Mouse (Mus musculus) testis, adult 2 months (tissue): ENCODE data around the gene Gpr132. TPM values are rescaled to one million over a fixed set of nuclear protein-coding genes. Genes with fewer than 3 reads are reported as not detected.

ENCODE experiments used
- H3K27ac ChIP-seq: fragments of 200-500 bp; 2 replicates; pipeline ENCODE4 v1.5.1; 2012; ENCODE audit warnings: low read depth, low read length; ENCODE audit not compliant: control insufficient read depth, insufficient read depth
- H3K27me3 ChIP-seq: fragments of 200-500 bp; 2 replicates; pipeline ENCODE4 v1.6.1; 2012; ENCODE audit warnings: mild to moderate bottlenecking, low read length, moderate library complexity; ENCODE audit not compliant: control insufficient read depth, insufficient read depth
- H3K36me3 ChIP-seq: fragments of 200-500 bp; 2 replicates; pipeline ENCODE4 v1.6.1; 2012; ENCODE audit warnings: mild to moderate bottlenecking, low read length; ENCODE audit not compliant: control insufficient read depth, insufficient read depth
- H3K4me1 ChIP-seq: fragments of 200-500 bp; 2 replicates; pipeline ENCODE4 v1.6.1; 2012; ENCODE audit warnings: low read length; ENCODE audit not compliant: control insufficient read depth, insufficient read depth
- H3K4me3 ChIP-seq: fragments of 200-500 bp; 2 replicates; pipeline ENCODE4 v1.5.1; 2012; ENCODE audit warnings: low read depth, mild to moderate bottlenecking, low read length, moderate library complexity, mixed read lengths; ENCODE audit not compliant: control insufficient read depth
- CTCF ChIP-seq: fragments of 200-500 bp; IDR thresholded peaks from 2 replicates; pipeline ENCODE4 v1.5.1; 2012; ENCODE audit warnings: low read depth, mild to moderate bottlenecking, inconsistent platforms, low read length, moderate library complexity; ENCODE audit not compliant: control insufficient read depth, insufficient read depth, insufficient replicate concordance
- POLR2A ChIP-seq: fragments of 200-500 bp; IDR thresholded peaks from 2 replicates; pipeline ENCODE4 v1.6.1; 2012; ENCODE audit warnings: low read depth, mild to moderate bottlenecking, inconsistent platforms, low read length, moderate library complexity; ENCODE audit not compliant: control insufficient read depth
- polyA plus RNA-seq: library from polyadenylated mRNA; depleted of rRNA; stranded (reverse); fragments of >200 nt; gene quantifications from 2 replicates; pipeline ENCODE4 v1.2.3, GENCODE M21; 2012

The Gpr132 gene
- polyA plus RNA-seq, 1 experiment: 1.7 TPM

- Histone ChIP-seq H3K36me3 (no peaks in the 10 kb centered on the region), H3K4me1 (peaks cover 3% of the 10 kb centered on the region), H3K27me3 (no peaks in the 10 kb centered on the region), H3K27ac (no peak overlapping the region), H3K4me3 (no peak overlapping the region)
- no peak for TF ChIP-seq POLR2A
- TF ChIP-seq CTCF: no peak
Measured at GRCm38 (mm10) chr12:112840209-112841086, 27.6 kb downstream of the Gpr132 start.

DNA sequence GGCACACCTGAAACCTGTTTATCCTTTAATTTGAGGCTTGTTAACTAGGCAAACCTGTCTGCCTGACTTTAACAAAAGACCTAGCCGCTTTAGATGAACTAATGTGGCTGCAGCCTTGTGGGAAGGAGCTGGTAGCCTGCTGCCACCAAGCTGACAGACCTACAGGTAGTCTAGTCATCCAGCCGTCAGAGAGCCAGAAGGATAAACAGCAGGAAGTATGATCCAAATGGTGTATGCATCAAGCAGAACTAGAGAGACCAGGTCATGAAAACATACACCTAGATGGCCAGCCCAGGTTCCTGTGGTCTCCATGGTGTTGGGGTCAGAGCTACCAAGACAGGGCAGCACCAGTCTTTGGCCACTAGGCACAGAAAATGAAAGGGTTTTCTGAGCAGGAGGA lies 33.0 kb downstream of the Gpr132 start:
- no peak overlapping the region for H3K27ac ChIP-seq
- no peaks in the 10 kb centered on the region for H3K27me3 ChIP-seq
- H3K4me3 ChIP-seq: no peak overlapping the region
- H3K36me3 ChIP-seq: no peaks in the 10 kb centered on the region
- no peak for TF ChIP-seq POLR2A
- no peak for TF ChIP-seq CTCF
- no peaks in the 10 kb centered on the region for H3K4me1 ChIP-seq

- Histone ChIP-seq H3K27ac (no peak overlapping the region), H3K36me3 (no peaks in the 10 kb centered on the region; the same call in 1 of the 2 replicates), H3K4me1 (no peaks in the 10 kb centered on the region), H3K4me3 (no peak overlapping the region), H3K27me3 (no peaks in the 10 kb centered on the region)
- TF ChIP-seq CTCF (no peak), POLR2A (no peak)
Measured at GRCm38 (mm10) chr12:112833527-112833926, 34.5 kb downstream of the Gpr132 start.

DNA sequence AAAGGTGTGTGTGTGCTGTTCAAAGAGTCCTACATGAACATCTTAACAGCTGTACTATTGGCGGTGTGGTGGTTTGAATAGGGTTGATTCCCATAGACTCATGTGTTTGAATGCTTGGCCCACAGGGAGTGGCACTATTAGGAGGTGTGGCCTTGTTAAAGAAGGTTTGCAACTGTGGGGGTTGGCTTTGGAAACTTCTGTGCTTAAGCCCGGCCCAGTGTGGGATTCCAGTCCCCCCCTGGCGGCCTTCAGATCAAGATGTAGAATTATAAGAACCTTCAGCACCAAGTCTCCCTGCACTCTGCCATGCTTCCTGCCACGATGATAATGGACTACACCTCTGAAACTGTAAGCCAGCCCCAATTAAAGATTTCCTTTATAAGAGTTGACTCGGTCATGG lies 35.6 kb downstream of the Gpr132 start:
- Histone ChIP-seq H3K27ac (no peak overlapping the region), H3K4me1 (peaks cover 2% of the 10 kb centered on the region; the same call in 1 of the 2 replicates), H3K27me3 (no peaks in the 10 kb centered on the region), H3K36me3 (no peaks in the 10 kb centered on the region; the same call in 1 of the 2 replicates), H3K4me3 (no peak overlapping the region)
- TF ChIP-seq CTCF (no peak), POLR2A (no peak)

DNA sequence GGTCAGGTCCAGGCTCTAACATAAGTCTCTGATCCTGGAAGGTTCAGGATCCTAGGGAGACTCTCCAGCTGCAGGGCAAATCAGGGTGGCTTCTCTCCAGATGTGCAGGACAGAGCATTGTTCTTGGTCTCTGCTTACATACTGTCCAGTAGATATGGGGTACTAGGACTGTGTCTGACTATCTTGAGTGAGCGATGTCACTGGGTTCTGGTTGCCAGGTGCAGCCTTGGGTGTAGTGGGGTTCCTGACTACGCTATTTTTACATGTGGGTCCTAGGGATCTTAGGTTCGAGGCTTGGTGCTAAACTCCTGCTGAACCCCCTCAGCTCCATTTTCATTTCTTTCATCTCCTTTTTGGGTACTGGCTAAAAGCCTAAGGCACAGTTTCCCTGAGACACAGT lies 37.5 kb downstream of the Gpr132 start:
- Histone ChIP-seq H3K4me1 (peaks cover 2% of the 10 kb centered on the region; the same call in 1 of the 2 replicates), H3K36me3 (no peaks in the 10 kb centered on the region; the same call in none of the 2 replicates), H3K4me3 (peak overlapping the region; percentile 98), H3K27ac (no peak overlapping the region; the same call in 1 of the 2 replicates), H3K27me3 (no peaks in the 10 kb centered on the region)
- TF ChIP-seq CTCF: no peak
- no peak for TF ChIP-seq POLR2A

DNA sequence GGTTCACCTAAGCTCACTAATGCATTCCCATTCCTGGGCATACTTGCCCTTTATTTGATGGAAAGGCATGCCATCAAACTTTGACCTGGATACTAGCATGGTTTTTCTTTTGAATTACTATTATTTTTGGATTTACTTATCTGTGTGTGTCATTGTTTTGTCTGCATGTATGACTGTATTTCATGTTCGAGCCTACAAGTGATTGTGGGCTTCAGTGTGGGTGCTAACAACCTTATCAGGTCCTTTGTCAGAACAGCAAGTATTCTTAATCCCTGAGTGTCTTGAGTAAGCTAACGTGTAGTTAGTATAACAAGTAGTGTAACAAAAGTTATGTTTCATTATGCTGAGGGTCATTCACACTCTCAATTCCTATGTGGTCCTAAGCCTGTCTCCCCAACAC lies 37.9 kb downstream of the Gpr132 start:
- peak overlapping the region; percentile 98 for H3K27ac ChIP-seq
- H3K4me3 ChIP-seq: peak overlapping the region; percentile 98
- TF ChIP-seq CTCF (no peak), POLR2A (no peak)
- no peaks in the 10 kb centered on the region for H3K27me3 ChIP-seq
- no peaks in the 10 kb centered on the region; the same call in none of the 2 replicates for H3K36me3 ChIP-seq
- H3K4me1 ChIP-seq: peaks cover 2% of the 10 kb centered on the region; the same call in 1 of the 2 replicates

DNA sequence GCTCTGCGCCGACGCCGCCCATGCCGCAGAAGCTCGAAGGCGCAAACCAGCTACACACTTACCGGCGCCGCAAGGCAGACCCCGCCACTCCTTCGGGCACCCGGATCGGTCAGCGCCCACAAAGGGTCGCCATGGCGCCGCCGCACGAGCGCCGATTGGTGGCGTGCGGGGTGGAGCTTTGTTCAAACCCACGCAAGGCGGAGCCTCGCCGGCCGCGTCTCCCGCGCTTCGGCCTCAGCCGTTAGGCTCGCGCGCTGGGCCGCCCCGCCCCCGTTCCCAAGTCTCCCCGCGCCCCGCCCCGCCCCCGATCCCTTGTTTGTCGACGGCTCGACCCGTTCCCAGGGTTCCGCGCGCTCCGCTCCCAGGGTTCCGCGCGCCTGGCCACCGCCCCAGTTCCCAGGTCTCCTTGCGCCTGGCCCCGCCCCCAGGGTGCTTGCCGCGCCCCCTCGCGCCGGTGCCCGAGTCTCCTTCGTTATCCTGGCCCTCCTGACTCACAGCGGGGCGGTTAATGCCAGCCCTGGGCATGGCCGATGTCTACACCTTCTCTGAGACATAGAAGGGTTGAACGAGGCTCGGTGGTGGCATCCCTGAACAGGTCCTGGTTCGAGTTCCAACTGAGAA lies 38.7 kb downstream of the Gpr132 start, which contains the start of gene Cdca4:
Gene Cdca4, minus strand, starts transcription at position 180 of the 621 bp plus-strand sequence.
- no peaks in the 10 kb centered on the region for H3K27me3 ChIP-seq
- H3K4me1 ChIP-seq: peaks cover 2% of the 10 kb centered on the region; the same call in 1 of the 2 replicates
- H3K27ac ChIP-seq: peak within 1 kb of the TSS; percentile 99
- peak within 1 kb of the TSS; percentile 99 for H3K4me3 ChIP-seq
- peak; percentile 85 for TF ChIP-seq POLR2A
- no peak for TF ChIP-seq CTCF
- no peaks in the 10 kb centered on the region; the same call in none of the 2 replicates for H3K36me3 ChIP-seq
